Comparison of ENCODE assay signal across 8 mouse cellular contexts in genomic region chr7:120809705-120810104, GRCm38 (mm10). TPM values are rescaled to one million over a fixed set of nuclear protein-coding genes. Genes with fewer than 3 reads are reported as not detected.
A peak's percentile ranks its signal among the peaks of the same experiment; 100 is the strongest.
DNase-seq lines count a peak whose midpoint lies in the region; ATAC-seq and TF ChIP-seq lines count a peak whose summit lies in the region.
"Had no signal": no experiment of that assay in that cellular context is flagged by ENCODE, and none has a peak within 500 bp of the region (broad histone marks: within the 10 kb centered on the region; RNA-seq: fewer than 3 reads in every experiment).

No protein-coding gene starts in this region.

- ATAC-seq in forebrain, embryonic 14.5 days: no peak
- ATAC-seq in limb, embryonic 11.5 days (ENCODE audit: insufficient number of reproducible peaks, low FRiP score, low TSS enrichment, low read depth): no peak

- H3K4me2 ChIP-seq in forebrain, embryonic 14.5 days (ENCODE audit: low read length): peak overlapping the region; percentile 45
- H3K4me2 ChIP-seq in limb, embryonic 11.5 days (ENCODE audit: low read depth, severe bottlenecking): peak overlapping the region; percentile 50

- peak; percentile 10 for DNase-seq in lung, adult 2 months
- DNase-seq in lung, postnatal 36 days: no peak
- DNase-seq in forebrain, embryonic 14.5 days (ENCODE audit: low spot score): no peak
- no peak for DNase-seq in limb, embryonic 11.5 days (ENCODE audit: low spot score)
- DNase-seq in frontal cortex, postnatal 25 days (ENCODE audit: low spot score in 2 of 2): no peak
- no peak for DNase-seq in adrenal gland, postnatal 4 days (ENCODE audit: low spot score in 2 of 2)

- peak overlapping the region; percentile 37; the same call in 1 of the 2 replicates for H3K9ac ChIP-seq in forebrain, embryonic 14.5 days (ENCODE audit: low read length)
- 0 out of 2 replicates have a peak overlapping the region, but pooled peaks have one; percentile 34 for H3K9ac ChIP-seq in limb, embryonic 11.5 days (ENCODE audit: low read length)

- no peaks in the 10 kb centered on the region for H3K36me3 ChIP-seq in forebrain, embryonic 14.5 days (ENCODE audit: control insufficient read depth, insufficient read depth, low read length)
- no peaks in the 10 kb centered on the region for H3K36me3 ChIP-seq in limb, embryonic 11.5 days (ENCODE audit: control insufficient read depth, insufficient read depth, low read length)
- no peaks in the 10 kb centered on the region for H3K36me3 ChIP-seq in small intestine, adult 2 months (ENCODE audit: control insufficient read depth, insufficient read depth, low read length)

- no peak for TF ChIP-seq CTCF in lung, adult 2 months (IDR thresholded peaks at IDR 0.05; ENCODE audit: insufficient read depth, low read length)
- no peak for TF ChIP-seq CTCF in small intestine, adult 2 months (IDR thresholded peaks at IDR 0.05; ENCODE audit: extremely low read depth, insufficient read length, insufficient replicate concordance, low read depth, low read length)

- 8% methylated on average over 27 of the region's 27 CpGs for WGBS in lung, adult 2 months
- WGBS in forebrain, embryonic 14.5 days: 2% methylated on average over 27 of the region's 27 CpGs
- WGBS in limb, embryonic 11.5 days: 2% methylated on average over 23 of the region's 27 CpGs
- 8% methylated on average over 27 of the region's 27 CpGs for WGBS in small intestine, adult 2 months

- H3K27me3 ChIP-seq in forebrain, embryonic 14.5 days (replicated peaks; ENCODE audit: control insufficient read depth, insufficient read depth, low read length): no peaks in the 10 kb centered on the region
- H3K27me3 ChIP-seq in limb, embryonic 11.5 days (ENCODE audit: control insufficient read depth, insufficient read depth, low read length): peaks cover 4% of the 10 kb centered on the region; the same call in 1 of the 2 replicates
- 0 out of 2 replicates have a peak, but pooled peaks cover 4% of the 10 kb centered on the region for H3K27me3 ChIP-seq in small intestine, adult 2 months (ENCODE audit: control insufficient read depth, insufficient read depth, low read length)

- no peak overlapping the region for H3K4me3 ChIP-seq in lung, adult 2 months (replicated peaks; ENCODE audit: extremely low read depth, low read depth, low read length)
- H3K4me3 ChIP-seq in forebrain, embryonic 14.5 days (ENCODE audit: low read depth, low read length): no peak overlapping the region
- peak overlapping the region; percentile 23; the same call in 1 of the 2 replicates for H3K4me3 ChIP-seq in limb, embryonic 11.5 days (ENCODE audit: low read depth, low read length)
- peak overlapping the region; percentile 23; the same call in 1 of the 2 replicates for H3K4me3 ChIP-seq in small intestine, adult 2 months (ENCODE audit: low read depth, low read length)

- H3K27ac ChIP-seq in forebrain, embryonic 14.5 days (ENCODE audit: low read depth, low read length): no peak overlapping the region
- H3K27ac ChIP-seq in limb, embryonic 11.5 days (replicated peaks; ENCODE audit: low read depth, low read length): no peak overlapping the region
- no peak overlapping the region for H3K27ac ChIP-seq in small intestine, adult 2 months (ENCODE audit: insufficient read depth, low read depth, low read length)

- no peaks in the 10 kb centered on the region for H3K4me1 ChIP-seq in lung, adult 2 months (ENCODE audit: control insufficient read depth, insufficient read depth, low read length)
- H3K4me1 ChIP-seq in forebrain, embryonic 14.5 days (ENCODE audit: control insufficient read depth, insufficient read depth, low read length): no peaks in the 10 kb centered on the region
- no peaks in the 10 kb centered on the region for H3K4me1 ChIP-seq in limb, embryonic 11.5 days (ENCODE audit: control insufficient read depth, insufficient read depth, low read length)
- H3K4me1 ChIP-seq in small intestine, adult 2 months (ENCODE audit: control insufficient read depth, insufficient read depth, insufficient read length, low read length): peaks cover 3% of the 10 kb centered on the region; the same call in 1 of the 2 replicates

- H3K9me3 ChIP-seq in forebrain, embryonic 14.5 days (replicated peaks; ENCODE audit: control insufficient read depth, low read length): no peaks in the 10 kb centered on the region
- H3K9me3 ChIP-seq in limb, embryonic 11.5 days (ENCODE audit: control insufficient read depth, low read length): no peaks in the 10 kb centered on the region

- no peak for TF ChIP-seq POLR2A in lung, adult 2 months (IDR thresholded peaks at IDR 0.05; ENCODE audit: borderline replicate concordance, extremely low read depth, low read depth, low read length)
- TF ChIP-seq POLR2A in small intestine, adult 2 months (IDR thresholded peaks at IDR 0.05; ENCODE audit: low read depth, low read length): no peak

RNA-seq across cellular contexts. Expression of gene Gm5737, which starts 2.5 kb away (rescaled TPM):
- 0.58 and 0.83 TPM in 2 replicates for polyA plus RNA-seq in lung, adult 2 months (2012; rRNA removed)
- not detected in 2 replicates for polyA plus RNA-seq in forebrain, embryonic 14.5 days (2014; fragmentation: Nextera tagmentation; extraction: Ambion mirVana)
- not detected in 2 replicates for polyA plus RNA-seq in limb, embryonic 11.5 days (2014; fragmentation: Nextera tagmentation; extraction: Ambion mirVana)
- not detected in 2 replicates for polyA plus RNA-seq in small intestine, adult 2 months (2012; rRNA removed)
- not detected for total RNA-seq in adrenal gland, postnatal 4 days (2021)
- polyA plus RNA-seq: liver, embryonic 16.5 days had no signal

RNA-seq across cellular contexts. Expression of gene Eef2k, which starts 32.9 kb away (rescaled TPM):
- 12.0 and 13.9 TPM in 2 replicates for polyA plus RNA-seq in lung, adult 2 months (2012; rRNA removed)
- 9.1 and 11.3 TPM in 2 replicates for polyA plus RNA-seq in forebrain, embryonic 14.5 days (2014; fragmentation: Nextera tagmentation; extraction: Ambion mirVana)
- 9.6 and 12.0 TPM in 2 replicates for polyA plus RNA-seq in limb, embryonic 11.5 days (2014; fragmentation: Nextera tagmentation; extraction: Ambion mirVana)
- 9.4 and 22.8 TPM in 2 replicates for polyA plus RNA-seq in small intestine, adult 2 months (2012; rRNA removed)
- 10 to 100 TPM; 53.3 to 54.2 TPM for total RNA-seq in adrenal gland, postnatal 4 days (2021)

Comparison
In these comparisons a context has a peak if more than half of its experiments do, and no peak if none do; other contexts are left out.
1. H3K4me3 ChIP-seq: peak in limb, embryonic 11.5 days (single experiment) and small intestine, adult 2 months (single experiment); none in lung, adult 2 months (single experiment) and forebrain, embryonic 14.5 days (single experiment).